Mouse (Mus musculus) forebrain, embryonic 14.5 days (tissue): ENCODE data around the gene Arhgap29. TPM values are rescaled to one million over a fixed set of nuclear protein-coding genes. Genes with fewer than 3 reads are reported as not detected.

Experiments
- ATAC-seq: fragments of 200-750 bp; cut with Nextera tagmentation; 2 replicates; pipeline ENCODE4 v1.8.0; 2017; ENCODE audit warnings: mild to moderate bottlenecking, moderate library complexity
- DNase-seq: peaks from one replicate; pipeline ENCODE4 v3.0.0-alpha.2; 2015; ENCODE audit warnings: low spot score
- H3K27ac ChIP-seq: fragments of 300-500 bp; sonication (generic); 2 replicates; pipeline ENCODE4 v1.5.1; 2014; ENCODE audit warnings: low read depth, mild to moderate bottlenecking, control low read depth, low read length, moderate library complexity
- H3K27me3 ChIP-seq: fragments of 300-500 bp; sonication (generic); replicated peaks from 2 replicates; pipeline ENCODE4 v1.6.1; 2014; ENCODE audit warnings: low read length, control low read depth, mixed read lengths; ENCODE audit not compliant: control insufficient read depth, insufficient read depth
- H3K36me3 ChIP-seq: fragments of 300-500 bp; sonication (generic); 2 replicates; pipeline ENCODE4 v1.6.1; 2014; ENCODE audit warnings: low read length, control low read depth; ENCODE audit not compliant: control insufficient read depth, insufficient read depth
- H3K4me1 ChIP-seq: fragments of 300-500 bp; sonication (generic); 2 replicates; pipeline ENCODE4 v1.6.1; 2014; ENCODE audit warnings: antibody characterized with exemption, low read length, control low read depth; ENCODE audit not compliant: control insufficient read depth, insufficient read depth
- H3K4me2 ChIP-seq: fragments of 300-500 bp; sonication (generic); 2 replicates; pipeline ENCODE4 v1.6.1; 2014; ENCODE audit warnings: mild to moderate bottlenecking, control low read depth, low read length
- H3K4me3 ChIP-seq: fragments of 300-500 bp; sonication (generic); 2 replicates; pipeline ENCODE4 v1.5.1; 2014; ENCODE audit warnings: low read depth, low read length, control low read depth
- H3K9ac ChIP-seq: fragments of 300-500 bp; sonication (generic); 2 replicates; pipeline ENCODE4 v1.6.1; 2014; ENCODE audit warnings: mild to moderate bottlenecking, low read length, control low read depth, moderate library complexity
- H3K9me3 ChIP-seq: fragments of 300-500 bp; sonication (generic); replicated peaks from 2 replicates; pipeline ENCODE4 v1.6.1; 2016; ENCODE audit warnings: low read length, control low read depth, mixed read lengths; ENCODE audit not compliant: control insufficient read depth
- WGBS: fragments of 180-500 bp; shearing (Covaris S2); extraction: QIAGEN DNeasy Blood & Tissue Kit; methylation state at CpG from one replicate; pipeline ENCODE4 v1.1.7; 2014; 5-methylcytosine and 5-hydroxymethylcytosine counted together
- polyA plus RNA-seq: library from polyadenylated mRNA; unstranded; fragments of >200 nt; fragmentation: Nextera tagmentation; extraction: Ambion mirVana; gene quantifications from 2 replicates; pipeline ENCODE4 v1.2.1, GENCODE M21; 2014

Gene Arhgap29
- polyA plus RNA-seq, 1 experiment from 2014 or later = 20.1 TPM

- DNase-seq (no peak), ATAC-seq (no peak)
- H3K9me3 ChIP-seq = no peaks in the 10 kb centered on the region
- H3K4me1 ChIP-seq = no peaks in the 10 kb centered on the region
- H3K9ac ChIP-seq = no peak overlapping the region
- H3K27me3 ChIP-seq = no peaks in the 10 kb centered on the region
- H3K4me3 ChIP-seq = no peak overlapping the region
- H3K27ac ChIP-seq = no peak overlapping the region
- H3K36me3 ChIP-seq = no peaks in the 10 kb centered on the region
- WGBS = 69% methylated on average over 6 of the region's 6 CpGs
- H3K4me2 ChIP-seq = no peak overlapping the region
Observed at GRCm38 (mm10) chr3:121915191-121915590, 37.1 kb upstream of the Arhgap29 start.

- DNase-seq (no peak), ATAC-seq (no peak)
- Histone ChIP-seq H3K4me1 (no peaks in the 10 kb centered on the region), H3K27me3 (no peaks in the 10 kb centered on the region), H3K4me3 (no peak overlapping the region), H3K27ac (no peak overlapping the region), H3K4me2 (no peak overlapping the region), H3K36me3 (no peaks in the 10 kb centered on the region), H3K9ac (no peak overlapping the region), H3K9me3 (no peaks in the 10 kb centered on the region)
- 87% methylated on average over 5 of the region's 5 CpGs for WGBS
Observed at GRCm38 (mm10) chr3:121916802-121917532, 35.4 kb upstream of the Arhgap29 start.

- Histone ChIP-seq H3K4me1 (no peaks in the 10 kb centered on the region), H3K9me3 (no peaks in the 10 kb centered on the region), H3K36me3 (no peaks in the 10 kb centered on the region), H3K9ac (no peak overlapping the region), H3K27ac (no peak overlapping the region), H3K4me3 (no peak overlapping the region), H3K4me2 (no peak overlapping the region), H3K27me3 (no peaks in the 10 kb centered on the region)
- WGBS = 91% methylated on average over 7 of the region's 7 CpGs
- ATAC-seq = no peak
- DNase-seq = no peak
Observed at GRCm38 (mm10) chr3:121917658-121918057, 34.7 kb upstream of the Arhgap29 start.

GRCm38 (mm10) chr3:121919961-121920360 is 32.4 kb upstream of the Arhgap29 start:
- no peaks in the 10 kb centered on the region for H3K9me3 ChIP-seq
- H3K4me1 ChIP-seq = no peaks in the 10 kb centered on the region
- H3K36me3 ChIP-seq = no peaks in the 10 kb centered on the region
- H3K4me3 ChIP-seq = no peak overlapping the region
- 89% methylated on average over 5 of the region's 5 CpGs for WGBS
- no peaks in the 10 kb centered on the region for H3K27me3 ChIP-seq
- no peak overlapping the region for H3K4me2 ChIP-seq
- no peak overlapping the region for H3K27ac ChIP-seq
- H3K9ac ChIP-seq = no peak overlapping the region
- no peak for DNase-seq
- no peak for ATAC-seq

GRCm38 (mm10) chr3:121920769-121921168 is 31.6 kb upstream of the Arhgap29 start:
- no peaks in the 10 kb centered on the region for H3K36me3 ChIP-seq
- no peaks in the 10 kb centered on the region for H3K4me1 ChIP-seq
- 76% methylated on average over 3 of the region's 3 CpGs for WGBS
- H3K4me2 ChIP-seq = no peak overlapping the region
- H3K27me3 ChIP-seq = no peaks in the 10 kb centered on the region
- DNase-seq (no peak), ATAC-seq (no peak)
- H3K4me3 ChIP-seq = no peak overlapping the region
- H3K9ac ChIP-seq = no peak overlapping the region
- no peak overlapping the region for H3K27ac ChIP-seq
- H3K9me3 ChIP-seq = no peaks in the 10 kb centered on the region

GRCm38 (mm10) chr3:121924768-121925486 is 27.4 kb upstream of the Arhgap29 start:
- no peak overlapping the region for H3K27ac ChIP-seq
- no peaks in the 10 kb centered on the region for H3K36me3 ChIP-seq
- no peak overlapping the region for H3K4me3 ChIP-seq
- no peaks in the 10 kb centered on the region for H3K9me3 ChIP-seq
- no peak for DNase-seq
- H3K4me1 ChIP-seq = no peaks in the 10 kb centered on the region
- H3K4me2 ChIP-seq = no peak overlapping the region
- no peak for ATAC-seq
- no peaks in the 10 kb centered on the region for H3K27me3 ChIP-seq
- WGBS = 93% methylated on average over 11 of the region's 11 CpGs
- H3K9ac ChIP-seq = no peak overlapping the region

- Histone ChIP-seq H3K4me2 (no peak overlapping the region), H3K9ac (no peak overlapping the region), H3K4me1 (no peaks in the 10 kb centered on the region), H3K36me3 (no peaks in the 10 kb centered on the region), H3K27me3 (no peaks in the 10 kb centered on the region), H3K9me3 (no peaks in the 10 kb centered on the region), H3K27ac (no peak overlapping the region), H3K4me3 (no peak overlapping the region)
- ATAC-seq (no peak), DNase-seq (no peak)
- 79% methylated on average over 3 of the region's 3 CpGs for WGBS
Observed at GRCm38 (mm10) chr3:121927601-121928000, 24.7 kb upstream of the Arhgap29 start.

GRCm38 (mm10) chr3:121932815-121933214 is 19.5 kb upstream of the Arhgap29 start:
- no peak overlapping the region for H3K4me3 ChIP-seq
- 93% methylated on average over 4 of the region's 4 CpGs for WGBS
- H3K4me1 ChIP-seq = no peaks in the 10 kb centered on the region
- ATAC-seq = no peak
- no peak for DNase-seq
- H3K27ac ChIP-seq = no peak overlapping the region
- no peak overlapping the region for H3K9ac ChIP-seq
- no peaks in the 10 kb centered on the region for H3K9me3 ChIP-seq
- H3K27me3 ChIP-seq = no peaks in the 10 kb centered on the region
- no peak overlapping the region for H3K4me2 ChIP-seq
- no peaks in the 10 kb centered on the region for H3K36me3 ChIP-seq

GRCm38 (mm10) chr3:121936241-121936640 is 16.1 kb upstream of the Arhgap29 start:
- DNase-seq = no peak
- whole genome bisulfite sequencing = 92% methylated on average over 2 of the region's 2 CpGs

More at GRCm38 (mm10) chr3:121936241-121936640, 16.1 kb upstream of the Arhgap29 start:
- no peak for ATAC-seq
- no peak overlapping the region for H3K9ac ChIP-seq
- H3K36me3 ChIP-seq = no peaks in the 10 kb centered on the region
- no peaks in the 10 kb centered on the region for H3K9me3 ChIP-seq
- no peaks in the 10 kb centered on the region for H3K27me3 ChIP-seq
- H3K4me1 ChIP-seq = no peaks in the 10 kb centered on the region
- no peak overlapping the region for H3K4me3 ChIP-seq
- no peak overlapping the region for H3K4me2 ChIP-seq
- no peak overlapping the region for H3K27ac ChIP-seq
